Mouse (Mus musculus): Measurements from ENCODE around the gene Hspa1a. TPM values are rescaled to one million over a fixed set of nuclear protein-coding genes. Genes with fewer than 3 reads are reported as not detected.

Gene Hspa1a
- polyA plus RNA-seq, 1 experiment: 12.9 TPM

DNA sequence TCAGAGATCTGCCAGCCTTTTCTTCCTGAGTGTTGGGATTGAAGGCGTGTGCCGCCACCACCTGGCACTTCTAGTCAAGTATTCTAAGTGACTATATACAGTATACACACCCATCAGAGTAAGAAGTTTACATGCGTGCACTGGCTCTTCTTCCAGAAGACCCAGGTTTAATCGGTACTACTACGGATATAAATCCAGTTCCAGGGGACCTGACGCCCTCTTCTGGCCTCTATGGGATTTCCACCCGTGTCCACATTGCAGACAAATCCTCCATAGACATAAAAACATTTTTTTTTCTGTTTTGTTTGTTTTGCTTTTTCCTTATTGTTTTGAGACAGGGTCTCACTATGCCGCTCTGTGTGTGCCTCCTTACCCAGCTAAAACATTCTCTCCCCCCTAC is 24.4 kb downstream of the Hspa1a start:
- no peak overlapping the region for H3K4me3 ChIP-seq (replicated peaks; ENCODE audit: extremely low read depth, low read depth, low read length)
- DNase-seq: no peak
- TF ChIP-seq CTCF (IDR thresholded peaks at IDR 0.05; ENCODE audit: insufficient read depth, low read length) (peak; percentile 52), POLR2A (IDR thresholded peaks at IDR 0.05; ENCODE audit: borderline replicate concordance, extremely low read depth, low read depth, low read length) (no peak)
- H3K4me1 ChIP-seq (ENCODE audit: control insufficient read depth, insufficient read depth, low read length): no peaks in the 10 kb centered on the region
- WGBS: 16% methylated on average over 8 of the region's 8 CpGs

DNA sequence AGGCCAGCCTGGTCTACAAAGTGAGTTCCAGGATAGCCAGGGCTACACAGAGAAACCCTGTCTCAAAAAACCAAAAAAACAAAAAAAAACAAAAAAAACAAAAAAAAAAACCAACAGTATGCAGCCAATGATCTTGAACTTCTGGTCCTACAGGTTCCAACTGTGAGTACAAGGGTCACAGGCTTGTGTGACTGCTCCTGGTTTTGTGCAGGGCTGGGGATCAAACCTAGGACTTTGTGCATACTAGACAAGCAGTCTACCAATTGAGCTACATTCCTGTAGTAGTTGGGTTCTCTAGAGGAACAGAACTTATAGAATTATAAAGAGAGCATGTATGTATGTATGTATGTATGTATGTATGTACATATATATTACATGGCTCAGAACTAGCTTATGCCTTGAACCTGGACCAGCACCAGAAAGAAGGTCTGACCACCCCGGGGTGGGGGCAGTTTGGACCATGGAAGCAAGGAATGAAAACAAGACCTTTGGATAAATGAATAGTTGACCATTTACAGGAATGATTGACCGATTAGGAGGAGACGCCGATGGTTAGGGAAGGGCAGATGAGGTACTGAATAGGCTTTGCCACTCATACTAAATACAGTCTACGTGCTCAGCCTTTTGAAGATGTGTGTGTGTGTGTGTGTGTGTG is 25.3 kb downstream of the Hspa1a start:
- 91% methylated on average over 5 of the region's 5 CpGs for WGBS
- no peak for TF ChIP-seq CTCF (IDR thresholded peaks at IDR 0.05; ENCODE audit: insufficient read depth, low read length)
- no peak for TF ChIP-seq POLR2A (IDR thresholded peaks at IDR 0.05; ENCODE audit: borderline replicate concordance, extremely low read depth, low read depth, low read length)
- Histone ChIP-seq H3K4me1 (ENCODE audit: control insufficient read depth, insufficient read depth, low read length) (no peaks in the 10 kb centered on the region), H3K4me3 (replicated peaks; ENCODE audit: extremely low read depth, low read depth, low read length) (no peak overlapping the region)
- DNase-seq: no peak

DNA sequence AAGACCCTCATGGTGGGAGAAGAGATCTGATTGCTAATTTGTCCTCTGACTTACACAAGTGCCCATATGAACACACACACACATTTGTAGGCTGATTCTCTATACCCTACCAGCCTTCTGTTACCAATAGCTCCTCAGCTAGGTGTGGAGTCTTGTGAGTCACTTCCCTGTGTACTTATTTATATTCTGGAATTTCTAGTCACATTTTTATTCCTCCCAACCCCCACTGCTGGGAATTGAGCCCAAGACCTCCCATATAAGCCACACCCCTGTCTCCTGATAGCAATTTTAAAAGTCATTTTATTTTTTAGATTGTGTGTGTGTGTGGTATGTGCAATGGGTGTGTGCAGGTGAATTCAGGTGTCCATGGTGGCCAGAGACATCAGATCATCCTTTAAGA is 27.6 kb downstream of the Hspa1a start:
- no peak for TF ChIP-seq POLR2A (IDR thresholded peaks at IDR 0.05; ENCODE audit: borderline replicate concordance, extremely low read depth, low read depth, low read length)
- TF ChIP-seq CTCF (IDR thresholded peaks at IDR 0.05; ENCODE audit: insufficient read depth, low read length): no peak

DNA sequence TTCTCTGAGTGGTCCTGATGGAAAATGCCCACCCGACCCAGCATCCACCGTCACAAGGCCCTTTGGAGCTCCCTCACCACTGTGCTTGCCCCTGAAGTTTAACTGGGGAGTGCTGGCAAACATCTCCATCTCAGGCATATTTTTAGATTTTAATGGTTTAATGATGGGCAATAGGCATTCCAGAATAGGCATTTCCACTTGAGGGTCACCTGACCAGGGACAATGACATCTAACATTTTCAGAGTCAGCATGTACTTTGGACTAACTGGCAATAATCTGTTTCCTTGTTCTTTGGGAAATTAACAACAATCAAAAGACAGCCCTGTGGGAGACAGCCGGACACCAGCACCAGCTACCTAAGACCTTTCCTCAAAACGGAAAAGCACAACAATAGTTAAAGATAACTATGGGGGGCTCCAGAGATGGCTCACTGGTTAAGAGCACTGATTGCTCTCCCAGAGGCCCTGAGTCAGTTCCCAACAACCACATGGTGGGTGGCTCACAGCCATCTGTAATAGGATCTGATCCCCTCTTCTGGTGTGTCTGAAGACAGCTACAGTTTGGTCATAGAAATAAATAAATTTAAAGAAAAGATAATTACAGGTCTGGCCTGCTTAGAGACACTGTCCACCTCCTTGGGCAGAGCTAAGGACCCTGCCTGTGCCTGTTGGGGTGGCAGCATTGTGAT is 28.7 kb downstream of the Hspa1a start:
- WGBS: 82% methylated on average over 4 of the region's 4 CpGs
- H3K4me1 ChIP-seq (ENCODE audit: control insufficient read depth, insufficient read depth, low read length): no peaks in the 10 kb centered on the region
- no peak for TF ChIP-seq POLR2A (IDR thresholded peaks at IDR 0.05; ENCODE audit: borderline replicate concordance, extremely low read depth, low read depth, low read length)
- no peak for TF ChIP-seq CTCF (IDR thresholded peaks at IDR 0.05; ENCODE audit: insufficient read depth, low read length)
- no peak for DNase-seq
- H3K4me3 ChIP-seq (replicated peaks; ENCODE audit: extremely low read depth, low read depth, low read length): no peak overlapping the region

More for the DNA sequence above, 27.6 kb downstream of the Hspa1a start:
- H3K4me1 ChIP-seq (ENCODE audit: control insufficient read depth, insufficient read depth, low read length): no peaks in the 10 kb centered on the region
- H3K4me3 ChIP-seq (replicated peaks; ENCODE audit: extremely low read depth, low read depth, low read length): no peak overlapping the region
- no peak for DNase-seq

GRCm38 (mm10) chr17:34941344-34942041 is 30.5 kb downstream of the Hspa1a start:
- no peak for DNase-seq
- Histone ChIP-seq H3K4me3 (replicated peaks; ENCODE audit: extremely low read depth, low read depth, low read length) (peak overlapping the region; percentile 19), H3K4me1 (ENCODE audit: control insufficient read depth, insufficient read depth, low read length) (no peaks in the 10 kb centered on the region)
- no peak for TF ChIP-seq POLR2A (IDR thresholded peaks at IDR 0.05; ENCODE audit: borderline replicate concordance, extremely low read depth, low read depth, low read length)
- TF ChIP-seq CTCF (IDR thresholded peaks at IDR 0.05; ENCODE audit: insufficient read depth, low read length): no peak
- 14% methylated on average over 15 of the region's 15 CpGs for WGBS

DNA sequence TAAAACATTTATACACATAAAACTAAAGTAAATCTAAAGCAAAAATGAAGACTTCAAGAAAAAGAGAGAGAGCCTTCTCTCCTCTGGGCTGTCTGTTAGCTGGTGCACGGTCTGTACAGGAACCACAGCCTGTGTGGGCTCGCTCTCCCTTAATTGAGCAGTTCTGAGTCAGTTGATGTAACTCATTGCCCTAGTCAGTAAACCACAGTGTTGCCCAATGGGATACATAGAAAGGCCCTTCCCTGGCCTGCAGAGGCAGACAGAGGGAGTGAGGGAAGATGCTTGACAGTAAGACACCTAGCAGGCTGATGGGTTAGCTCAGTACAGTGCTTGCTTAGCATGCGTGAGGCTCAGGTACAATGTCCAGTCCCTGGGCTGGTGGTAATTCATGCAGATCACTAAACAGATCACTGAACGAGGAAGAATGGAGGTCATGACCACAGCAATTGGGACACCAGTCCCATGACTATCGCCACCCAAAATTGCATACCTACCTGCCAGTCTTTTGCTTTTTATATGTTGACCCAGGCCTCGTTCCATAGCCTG is 33.9 kb downstream of the Hspa1a start:
- Histone ChIP-seq H3K4me3 (replicated peaks; ENCODE audit: extremely low read depth, low read depth, low read length) (no peak overlapping the region), H3K4me1 (ENCODE audit: control insufficient read depth, insufficient read depth, low read length) (no peaks in the 10 kb centered on the region)
- 86% methylated on average over 6 of the region's 6 CpGs for WGBS
- no peak for DNase-seq
- TF ChIP-seq POLR2A (IDR thresholded peaks at IDR 0.05; ENCODE audit: borderline replicate concordance, extremely low read depth, low read depth, low read length): no peak

GRCm38 (mm10) chr17:34934830-34935229 is 37.1 kb downstream of the Hspa1a start:
- no peak for DNase-seq
- Histone ChIP-seq H3K4me3 (replicated peaks; ENCODE audit: extremely low read depth, low read depth, low read length) (no peak overlapping the region), H3K4me1 (ENCODE audit: control insufficient read depth, insufficient read depth, low read length) (peaks cover 4% of the 10 kb centered on the region; the same call in 1 of the 2 replicates)
- 46% methylated on average over 8 of the region's 8 CpGs for WGBS
- TF ChIP-seq CTCF (IDR thresholded peaks at IDR 0.05; ENCODE audit: insufficient read depth, low read length) (no peak), POLR2A (IDR thresholded peaks at IDR 0.05; ENCODE audit: borderline replicate concordance, extremely low read depth, low read depth, low read length) (no peak)

GRCm38 (mm10) chr17:34934031-34934430 is 37.9 kb downstream of the Hspa1a start:
- H3K4me1 ChIP-seq (ENCODE audit: control insufficient read depth, insufficient read depth, low read length): peaks cover 4% of the 10 kb centered on the region; the same call in 1 of the 2 replicates
- no peak overlapping the region for H3K4me3 ChIP-seq (replicated peaks; ENCODE audit: extremely low read depth, low read depth, low read length)
- TF ChIP-seq POLR2A (IDR thresholded peaks at IDR 0.05; ENCODE audit: borderline replicate concordance, extremely low read depth, low read depth, low read length) (no peak), CTCF (IDR thresholded peaks at IDR 0.05; ENCODE audit: insufficient read depth, low read length) (no peak)
- no peak for DNase-seq
- 70% methylated on average over 24 of the region's 24 CpGs for WGBS

GRCm38 (mm10) chr17:34932287-34932686 is 39.7 kb downstream of the Hspa1a start:
- DNase-seq: no peak
- TF ChIP-seq CTCF (IDR thresholded peaks at IDR 0.05; ENCODE audit: insufficient read depth, low read length) (no peak), POLR2A (IDR thresholded peaks at IDR 0.05; ENCODE audit: borderline replicate concordance, extremely low read depth, low read depth, low read length) (no peak)
- Histone ChIP-seq H3K4me1 (ENCODE audit: control insufficient read depth, insufficient read depth, low read length) (peaks cover 4% of the 10 kb centered on the region; the same call in 1 of the 2 replicates), H3K4me3 (replicated peaks; ENCODE audit: extremely low read depth, low read depth, low read length) (peak overlapping the region; percentile 67)
- WGBS: 57% methylated on average over 8 of the region's 8 CpGs
